Mouse (Mus musculus): Measurements from ENCODE around the gene Cenpx. TPM values are rescaled to one million over a fixed set of nuclear protein-coding genes. Genes with fewer than 3 reads are reported as not detected.

Cenpx gene
- total RNA-seq, 2 experiments from 2014 or later = 18.9 to 21.3 TPM

- DNase-seq (ENCODE audit: extremely low spot score in 1 of 2, low spot score in 2 of 2) = no peak
- TF ChIP-seq CTCF (IDR thresholded peaks at IDR 0.05) = no peak
- H3K27ac ChIP-seq = no peak overlapping the region
- H3K4me3 ChIP-seq = no peak overlapping the region
- intact Hi-C loops (cut with DNase I) = no loop called here
Observed at GRCm38 (mm10) chr11:120665406-120665805, 48.1 kb downstream of the Cenpx start.

GRCm38 (mm10) chr11:120663714-120664113 is 49.8 kb downstream of the Cenpx start:
- no peak overlapping the region for H3K4me3 ChIP-seq
- H3K27ac ChIP-seq = no peak overlapping the region
- DNase-seq (ENCODE audit: extremely low spot score in 1 of 2, low spot score in 2 of 2) = no peak
- intact Hi-C loops (cut with DNase I) = no loop called here
- no peak for TF ChIP-seq CTCF (IDR thresholded peaks at IDR 0.05)

- Histone ChIP-seq H3K4me3 (no peak overlapping the region), H3K27ac (no peak overlapping the region)
- intact Hi-C loops (cut with DNase I) = no loop called here
- no peak for DNase-seq (ENCODE audit: extremely low spot score in 1 of 2, low spot score in 2 of 2)
- TF ChIP-seq CTCF (IDR thresholded peaks at IDR 0.05) = no peak
Observed at GRCm38 (mm10) chr11:120662759-120663158, 50.8 kb downstream of the Cenpx start.

GRCm38 (mm10) chr11:120661076-120661460 is 52.5 kb downstream of the Cenpx start, which contains the start of gene Notum:
Notum (minus strand) TSS chr11:120661175.
- intact Hi-C loops (cut with DNase I) = no loop called here
- peak within 1 kb of the TSS; percentile 2 for H3K27ac ChIP-seq
- DNase-seq (ENCODE audit: extremely low spot score in 1 of 2, low spot score in 2 of 2) = no peak
- TF ChIP-seq CTCF (IDR thresholded peaks at IDR 0.05) = no peak
- peak within 1 kb of the TSS; percentile 46 for H3K4me3 ChIP-seq

Other genes with a start within 250 kb of the Cenpx start
- 10 to 100 TPM; 47.9 to 51.9 TPM for gene Arl16, start 246.1 kb downstream of the Cenpx start, total RNA-seq (2021)
- 10 to 100 TPM; 66.1 to 68.3 TPM for gene Mrpl12, start 229.1 kb downstream of the Cenpx start, total RNA-seq (2021)
- 10 to 100 TPM; 17.7 to 21.3 TPM for gene Slc25a10, start 221.9 kb downstream of the Cenpx start, total RNA-seq (2021)
- not detected for gene Gcgr, start 183.0 kb downstream of the Cenpx start, total RNA-seq (2021)
- gene Mcrip1, start 164.0 kb downstream of the Cenpx start, total RNA-seq (2021) = 10 to 100 TPM; 68.3 to 83.2 TPM
- not detected for gene Ppp1r27, start 162.6 kb downstream of the Cenpx start, total RNA-seq (2021)
- gene P4hb, start 140.5 kb downstream of the Cenpx start, total RNA-seq (2021) = 100 to 1,000 TPM; 114 to 120 TPM
- 100 to 1,000 TPM; 290 to 300 TPM for gene Arhgdia, start 132.1 kb downstream of the Cenpx start, total RNA-seq (2021)
- gene Alyref, start 115.4 kb downstream of the Cenpx start, total RNA-seq (2021) = 10 to 100 TPM; 56.4 to 64.1 TPM
- gene Anapc11, start 115.3 kb downstream of the Cenpx start, total RNA-seq (2021) = 10 to 100 TPM; 92.9 to 93.0 TPM
- gene Npb, start 105.3 kb downstream of the Cenpx start, total RNA-seq (2021) = under 1 TPM in 1 of 2 experiments, not detected in 1; 0.95 TPM
- 100 to 1,000 TPM; 133 to 140 TPM for gene Pcyt2, start 95.8 kb downstream of the Cenpx start, total RNA-seq (2021)
- 10 to 100 TPM; 43.2 to 45.3 TPM for gene Sirt7, start 88.5 kb downstream of the Cenpx start, total RNA-seq (2021)
- gene Mafg, start 80.1 kb downstream of the Cenpx start, total RNA-seq (2021) = 100 to 1,000 TPM; 104 to 107 TPM
- gene Pycr1, start 70.0 kb downstream of the Cenpx start, total RNA-seq (2021) = 1 to 10 TPM; 2.4 to 3.1 TPM
- 1 to 10 TPM; 6.9 to 8.8 TPM for gene Myadml2, start 65.6 kb downstream of the Cenpx start, total RNA-seq (2021)
- gene Notum, start 52.6 kb downstream of the Cenpx start, total RNA-seq (2021) = 1 to 10 TPM; 4.0 to 7.2 TPM
- 10 to 100 TPM; 47.4 to 54.9 TPM for gene Aspscr1, start 40.8 kb downstream of the Cenpx start, total RNA-seq (2021)
- gene Lrrc45, start 187 bp upstream of the Cenpx start, total RNA-seq (2021) = 10 to 100 TPM; 61.4 to 62.3 TPM
- gene Rac3, start 7.7 kb upstream of the Cenpx start, total RNA-seq (2021) = 10 to 100 TPM; 34.0 to 39.6 TPM
- gene Dcxr, start 13.5 kb upstream of the Cenpx start, total RNA-seq (2021) = 1 to 10 TPM; 7.1 to 8.4 TPM
- gene Cbr2, start 18.4 kb upstream of the Cenpx start, total RNA-seq (2021) = 1 to 10 TPM; 1.9 to 3.0 TPM
- gene Hmga1b, start 49.1 kb upstream of the Cenpx start, total RNA-seq (2021) = 10 to 100 TPM; 27.5 to 57.3 TPM
- 10 to 100 TPM; 60.7 to 63.2 TPM for gene Rfng, start 70.5 kb upstream of the Cenpx start, total RNA-seq (2021)
- 100 to 1,000 TPM; 139 to 145 TPM for gene Gps1, start 70.5 kb upstream of the Cenpx start, total RNA-seq (2021)
- gene Dus1l, start 82.7 kb upstream of the Cenpx start, total RNA-seq (2021) = 10 to 100 TPM; 45.8 to 47.6 TPM
- 100 to 1,000 TPM; 177 to 197 TPM for gene Fasn, start 110.8 kb upstream of the Cenpx start, total RNA-seq (2021)
- gene Ccdc57, start 219.1 kb upstream of the Cenpx start, total RNA-seq (2021) = 1 to 10 TPM; 8.5 to 9.5 TPM
- gene Slc16a3, start 234.7 kb upstream of the Cenpx start, total RNA-seq (2021) = 1 to 10 TPM; 3.3 to 4.5 TPM

Data from left cerebral cortex, adult 2 months (tissue).